Mouse (Mus musculus): Measurements from ENCODE around the gene Olfr467. TPM values are rescaled to one million over a fixed set of nuclear protein-coding genes. Genes with fewer than 3 reads are reported as not detected.
"Not testable (repeated sequence)": the region's sequence is repeated elsewhere in the genome, so short reads cannot be mapped to it uniquely, and the experiment has no call there.

Gene Olfr467
- polyA plus RNA-seq (2015; fragmentation: Nextera tagmentation; extraction: Ambion mirVana), result not detected in 2 replicates

- Histone ChIP-seq H3K36me3 (no peaks in the 10 kb centered on the region), H3K4me3 (no peak within 1 kb of the TSS), H3K9me3 (peaks cover 3% of the 10 kb centered on the region; the same call in 1 of the 2 replicates), H3K9ac (no peak within 1 kb of the TSS), H3K4me1 (replicated peaks) (no peaks in the 10 kb centered on the region), H3K27ac (no peak within 1 kb of the TSS), H3K4me2 (no peak within 1 kb of the TSS), H3K27me3 (no peaks in the 10 kb centered on the region)
- no peak for ATAC-seq (ENCODE audit: low FRiP score)
Measured at GRCm38 (mm10) chr7:107811963-107812362, at the start of gene Olfr467. Gene Olfr467 (plus strand): TSS chr7:107812263.

GRCm38 (mm10) chr7:107770812-107771211, 41.3 kb upstream of the Olfr467 start:
- ATAC-seq (ENCODE audit: low FRiP score), result no peak
- no peak overlapping the region for H3K4me3 ChIP-seq
- no peaks in the 10 kb centered on the region for H3K27me3 ChIP-seq
- no peak overlapping the region for H3K27ac ChIP-seq
- no peaks in the 10 kb centered on the region for H3K9me3 ChIP-seq
- H3K4me1 ChIP-seq (replicated peaks), result no peaks in the 10 kb centered on the region
- no peaks in the 10 kb centered on the region for H3K36me3 ChIP-seq
- WGBS, result 51% methylated on average over 6 of the region's 6 CpGs
- H3K4me2 ChIP-seq, result no peak overlapping the region
- no peak overlapping the region for H3K9ac ChIP-seq

- Histone ChIP-seq H3K4me1 (replicated peaks) (no peaks in the 10 kb centered on the region), H3K9me3 (no peaks in the 10 kb centered on the region), H3K9ac (no peak overlapping the region), H3K4me2 (no peak overlapping the region), H3K27ac (no peak overlapping the region), H3K4me3 (no peak overlapping the region), H3K36me3 (no peaks in the 10 kb centered on the region), H3K27me3 (no peaks in the 10 kb centered on the region)
- 96% methylated on average over 1 of the region's 1 CpGs for WGBS
- ATAC-seq (ENCODE audit: low FRiP score), result no peak
Measured at GRCm38 (mm10) chr7:107778216-107778615, 33.8 kb upstream of the Olfr467 start.

GRCm38 (mm10) chr7:107779611-107780010, 32.5 kb upstream of the Olfr467 start:
- no peak for ATAC-seq (ENCODE audit: low FRiP score)

GRCm38 (mm10) chr7:107787977-107788620, 24.0 kb upstream of the Olfr467 start:
- no peak overlapping the region for H3K4me2 ChIP-seq
- H3K9me3 ChIP-seq, result no peaks in the 10 kb centered on the region
- H3K36me3 ChIP-seq, result no peaks in the 10 kb centered on the region
- H3K4me1 ChIP-seq (replicated peaks), result no peaks in the 10 kb centered on the region
- no peak overlapping the region for H3K9ac ChIP-seq
- H3K4me3 ChIP-seq, result no peak overlapping the region
- no peak overlapping the region for H3K27ac ChIP-seq
- WGBS, result 66% methylated on average over 3 of the region's 3 CpGs
- H3K27me3 ChIP-seq, result no peaks in the 10 kb centered on the region
- peak; percentile 61; the same call in 1 of the 2 replicates for ATAC-seq (ENCODE audit: low FRiP score)

More at GRCm38 (mm10) chr7:107779611-107780010, 32.5 kb upstream of the Olfr467 start:
- Histone ChIP-seq H3K27me3 (no peaks in the 10 kb centered on the region), H3K27ac (no peak overlapping the region), H3K9ac (no peak overlapping the region), H3K4me3 (no peak overlapping the region), H3K9me3 (no peaks in the 10 kb centered on the region), H3K4me2 (no peak overlapping the region), H3K36me3 (no peaks in the 10 kb centered on the region), H3K4me1 (replicated peaks) (no peaks in the 10 kb centered on the region)
- 43% methylated on average over 4 of the region's 4 CpGs for WGBS

GRCm38 (mm10) chr7:107796500-107796899, 15.6 kb upstream of the Olfr467 start:
- H3K9ac ChIP-seq, result no peak overlapping the region
- no peaks in the 10 kb centered on the region for H3K27me3 ChIP-seq
- 88% methylated on average over 2 of the region's 2 CpGs for WGBS
- H3K4me3 ChIP-seq, result no peak overlapping the region
- no peak overlapping the region for H3K27ac ChIP-seq
- no peak for ATAC-seq (ENCODE audit: low FRiP score)
- no peaks in the 10 kb centered on the region for H3K4me1 ChIP-seq (replicated peaks)
- H3K36me3 ChIP-seq, result no peaks in the 10 kb centered on the region
- H3K4me2 ChIP-seq, result no peak overlapping the region
- no peaks in the 10 kb centered on the region for H3K9me3 ChIP-seq

GRCm38 (mm10) chr7:107801108-107801507, 11.0 kb upstream of the Olfr467 start, which contains the start of gene Ovch2:
Gene Ovch2 (minus strand): TSS chr7:107801208.
- WGBS, result 90% methylated on average over 2 of the region's 2 CpGs
- Histone ChIP-seq H3K4me2 (no peak within 1 kb of the TSS), H3K4me3 (no peak within 1 kb of the TSS), H3K36me3 (no peaks in the 10 kb centered on the region), H3K9ac (no peak within 1 kb of the TSS), H3K4me1 (replicated peaks) (no peaks in the 10 kb centered on the region), H3K27ac (no peak within 1 kb of the TSS), H3K27me3 (no peaks in the 10 kb centered on the region), H3K9me3 (no peaks in the 10 kb centered on the region)
- no peak for ATAC-seq (ENCODE audit: low FRiP score)

- WGBS, result 81% methylated on average over 3 of the region's 3 CpGs
- Histone ChIP-seq H3K4me2 (no peak overlapping the region), H3K9me3 (no peaks in the 10 kb centered on the region), H3K27me3 (no peaks in the 10 kb centered on the region), H3K9ac (no peak overlapping the region), H3K27ac (no peak overlapping the region), H3K4me3 (no peak overlapping the region), H3K4me1 (replicated peaks) (no peaks in the 10 kb centered on the region), H3K36me3 (no peaks in the 10 kb centered on the region)
- no peak for ATAC-seq (ENCODE audit: low FRiP score)
Measured at GRCm38 (mm10) chr7:107802138-107802537, 9.9 kb upstream of the Olfr467 start.

GRCm38 (mm10) chr7:107819442-107819841, 7.4 kb downstream of the Olfr467 start:
- no peak overlapping the region for H3K27ac ChIP-seq
- ATAC-seq (ENCODE audit: low FRiP score), result no peak
- no peak overlapping the region for H3K4me3 ChIP-seq
- H3K4me1 ChIP-seq (replicated peaks), result no peaks in the 10 kb centered on the region
- H3K9ac ChIP-seq, result no peak overlapping the region
- no peaks in the 10 kb centered on the region for H3K27me3 ChIP-seq
- H3K9me3 ChIP-seq, result no peaks in the 10 kb centered on the region
- H3K36me3 ChIP-seq, result no peaks in the 10 kb centered on the region
- H3K4me2 ChIP-seq, result no peak overlapping the region

GRCm38 (mm10) chr7:107823867-107824266, 11.8 kb downstream of the Olfr467 start:
- 66% methylated on average over 2 of the region's 2 CpGs for WGBS
- not testable (repeated sequence) for H3K4me3 ChIP-seq; H3K4me1 ChIP-seq (replicated peaks); H3K27ac ChIP-seq; H3K9me3 ChIP-seq; H3K4me2 ChIP-seq; ATAC-seq (ENCODE audit: low FRiP score); H3K9ac ChIP-seq; H3K36me3 ChIP-seq; H3K27me3 ChIP-seq

- not testable (repeated sequence) for ATAC-seq (ENCODE audit: low FRiP score); H3K27ac ChIP-seq; H3K36me3 ChIP-seq
Measured at GRCm38 (mm10) chr7:107825441-107825840, 13.4 kb downstream of the Olfr467 start, which contains the start of gene Olfr469. Gene Olfr469 (minus strand): TSS chr7:107825541.

GRCm38 (mm10) chr7:107841719-107842118, 29.7 kb downstream of the Olfr467 start:
- no peak for ATAC-seq (ENCODE audit: low FRiP score)
- Histone ChIP-seq H3K36me3 (no peaks in the 10 kb centered on the region), H3K27ac (no peak overlapping the region), H3K9me3 (no peaks in the 10 kb centered on the region), H3K9ac (no peak overlapping the region), H3K27me3 (no peaks in the 10 kb centered on the region), H3K4me3 (no peak overlapping the region), H3K4me2 (no peak overlapping the region), H3K4me1 (replicated peaks) (no peaks in the 10 kb centered on the region)
- WGBS, result 86% methylated on average over 1 of the region's 1 CpGs

More at GRCm38 (mm10) chr7:107825441-107825840, 13.4 kb downstream of the Olfr467 start, which contains the start of gene Olfr469:
- H3K9me3 ChIP-seq; H3K4me2 ChIP-seq; H3K4me3 ChIP-seq; H3K27me3 ChIP-seq; H3K9ac ChIP-seq; H3K4me1 ChIP-seq (replicated peaks): not testable (repeated sequence)

GRCm38 (mm10) chr7:107847390-107847789, 35.3 kb downstream of the Olfr467 start, which contains the start of gene Olfr470:
Gene Olfr470 (minus strand): TSS chr7:107847490.
- not testable (repeated sequence) for H3K4me1 ChIP-seq (replicated peaks); ATAC-seq (ENCODE audit: low FRiP score); H3K9me3 ChIP-seq; H3K9ac ChIP-seq; H3K4me2 ChIP-seq; H3K27ac ChIP-seq; H3K4me3 ChIP-seq; H3K27me3 ChIP-seq; H3K36me3 ChIP-seq
- WGBS, result 91% methylated on average over 1 of the region's 1 CpGs
